ENCODE assay signal across 8 mouse cellular contexts in the genomic region with DNA sequence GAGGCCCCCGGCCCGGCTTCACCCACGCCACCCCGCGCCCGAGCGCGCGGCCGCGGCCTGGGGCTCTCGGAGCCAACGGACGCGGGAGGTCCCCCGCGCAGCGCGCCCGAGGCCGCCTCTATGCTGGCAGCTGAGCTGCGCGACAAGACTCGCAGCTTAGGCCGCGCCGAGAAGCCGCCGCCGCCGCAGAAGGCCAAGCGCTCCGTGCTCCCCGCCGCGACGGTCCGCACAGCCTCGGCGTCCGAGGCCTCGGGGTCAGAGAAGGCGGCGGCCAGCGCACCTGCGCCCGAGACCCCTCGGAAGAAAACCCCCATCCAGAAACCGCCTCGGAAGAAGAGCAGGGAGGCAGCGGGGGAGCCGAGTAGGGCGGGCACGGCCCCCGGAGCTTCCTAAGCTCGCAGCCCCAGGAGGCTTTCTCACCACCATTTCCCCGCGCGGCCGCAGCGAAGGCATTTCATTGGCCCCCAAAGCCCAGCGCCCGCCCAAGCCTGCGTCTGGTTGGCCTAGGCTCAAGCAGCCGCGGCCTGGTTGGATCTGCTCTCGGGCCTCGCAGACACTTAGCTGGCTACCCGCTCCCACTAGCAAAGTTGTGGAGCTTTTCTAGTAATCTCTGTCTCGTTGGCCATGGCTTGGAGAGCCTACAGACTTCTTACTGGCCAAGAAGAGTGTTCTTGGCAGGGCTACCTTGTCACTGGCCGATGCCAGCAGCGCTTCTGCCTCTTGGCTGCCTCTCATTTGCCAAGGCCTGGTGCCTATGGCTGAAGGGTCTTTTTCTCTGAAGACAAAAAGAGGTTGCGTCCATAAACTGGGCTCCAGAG. TPM values are rescaled to one million over a fixed set of nuclear protein-coding genes. Genes with fewer than 3 reads are reported as not detected.
A peak's percentile ranks its signal among the peaks of the same experiment; 100 is the strongest.
DNase-seq lines count a peak whose midpoint lies in the region; ATAC-seq lines count a peak whose summit lies in the region.

No protein-coding gene starts in this region.

- peaks cover 57% of the 10 kb centered on the region for H3K4me1 ChIP-seq in intestine, embryonic 16.5 days (ENCODE audit: control insufficient read depth, insufficient read depth, low read length)

- peak overlapping the region; percentile 97 for H3K4me2 ChIP-seq in intestine, embryonic 16.5 days (ENCODE audit: low read depth, low read length)

- H3K9me3 ChIP-seq in intestine, embryonic 16.5 days (ENCODE audit: control insufficient read depth, low read length), result no peaks in the 10 kb centered on the region

- peaks cover 37% of the 10 kb centered on the region for H3K27me3 ChIP-seq in intestine, embryonic 16.5 days (replicated peaks; ENCODE audit: control insufficient read depth, insufficient read depth, low read length)

- peaks cover 6% of the 10 kb centered on the region; the same call in 1 of the 2 replicates for H3K36me3 ChIP-seq in intestine, embryonic 16.5 days (ENCODE audit: control insufficient read depth, insufficient read depth, low read length)

- peak overlapping the region; percentile 45; the same call in 1 of the 2 replicates for H3K27ac ChIP-seq in intestine, embryonic 16.5 days (ENCODE audit: low read length)

- peak; percentile 83 for ATAC-seq in intestine, embryonic 16.5 days
- ATAC-seq in megakaryocyte-erythroid progenitor cell, adult 5-6 weeks (replicated peaks; ENCODE audit: low FRiP score, low TSS enrichment, poor library complexity, severe bottlenecking), result peak; percentile 78

- 8% methylated on average over 72 of the region's 73 CpGs for WGBS in intestine, embryonic 16.5 days

- intact Hi-C loops in left cerebral cortex, postnatal 14 days (cut with DNase I), result no loop called here

- H3K4me3 ChIP-seq in intestine, embryonic 16.5 days (ENCODE audit: low read length), result peak overlapping the region; percentile 55

- peak; percentile 77 for DNase-seq in adrenal gland, adult 8-10 months
- DNase-seq in embryo, embryonic 10.5 days (ENCODE audit: low spot score), result peak; percentile 95
- peak; percentile 81 to 87 for DNase-seq in gastrocnemius, postnatal 4 days (ENCODE audit: low spot score in 2 of 2)
- DNase-seq in left cerebral cortex, postnatal 14 days (ENCODE audit: low spot score in 2 of 2), result peak; percentile 86 to 90
- DNase-seq in right cerebral cortex, postnatal 25 days, result peak; percentile 91
- peak; percentile 70 to 85 for DNase-seq in urinary bladder, postnatal 4 days (ENCODE audit: low spot score in 2 of 2)

- H3K9ac ChIP-seq in intestine, embryonic 16.5 days (ENCODE audit: low read depth, low read length), result peak overlapping the region; percentile 72

RNA-seq across cellular contexts. Expression of a gene that starts 10.3 kb away (rescaled TPM):
- total RNA-seq in adrenal gland, adult 8-10 months (2022), result 10 to 100 TPM; 11.8 to 14.9 (median 13.1) TPM
- 10 to 100 TPM; 33.7 to 37.3 TPM for total RNA-seq in gastrocnemius, postnatal 4 days (2021)
- 4.4 and 5.7 TPM in 2 replicates for polyA plus RNA-seq in intestine, embryonic 16.5 days (2015; fragmentation: Nextera tagmentation; extraction: Ambion mirVana)
- 1 to 10 TPM; 3.8 to 4.5 TPM for total RNA-seq in left cerebral cortex, postnatal 14 days (2021)
- total RNA-seq in megakaryocyte-erythroid progenitor cell, adult 5-6 weeks (2014; fragmentation: Nextera tagmentation), result not detected in 2 replicates
- not detected in 2 replicates for total RNA-seq in megakaryocyte-erythroid progenitor cell, adult 5-6 weeks (2017)

RNA-seq across cellular contexts. Expression of a gene that starts 25.5 kb away (rescaled TPM):
- total RNA-seq in adrenal gland, adult 8-10 months (2022), result not detected
- total RNA-seq in gastrocnemius, postnatal 4 days (2021), result under 1 TPM in 1 of 2 experiments, not detected in 1; 0.25 TPM
- polyA plus RNA-seq in intestine, embryonic 16.5 days (2015; fragmentation: Nextera tagmentation; extraction: Ambion mirVana), result not detected in 2 replicates
- 1 to 10 TPM; 3.5 to 5.0 TPM for total RNA-seq in left cerebral cortex, postnatal 14 days (2021)
- not detected in 2 replicates for total RNA-seq in megakaryocyte-erythroid progenitor cell, adult 5-6 weeks (2014; fragmentation: Nextera tagmentation)
- not detected in 2 replicates for total RNA-seq in megakaryocyte-erythroid progenitor cell, adult 5-6 weeks (2017)

RNA-seq across cellular contexts. Expression of a gene that starts 30.8 kb away (rescaled TPM):
- total RNA-seq in adrenal gland, adult 8-10 months (2022), result 1 to 10 TPM in 3 of 4 experiments, under 1 TPM in 1; 0.94 to 3.6 (median 2.3) TPM
- under 1 TPM; 0.83 to 0.98 TPM for total RNA-seq in gastrocnemius, postnatal 4 days (2021)
- polyA plus RNA-seq in intestine, embryonic 16.5 days (2015; fragmentation: Nextera tagmentation; extraction: Ambion mirVana), result 1.1 and 1.2 TPM in 2 replicates
- 10 to 100 TPM; 11.7 to 14.6 TPM for total RNA-seq in left cerebral cortex, postnatal 14 days (2021)
- total RNA-seq in megakaryocyte-erythroid progenitor cell, adult 5-6 weeks (2014; fragmentation: Nextera tagmentation), result 3.5 and 6.9 TPM in 2 replicates
- 2.2 and 3.4 TPM in 2 replicates for total RNA-seq in megakaryocyte-erythroid progenitor cell, adult 5-6 weeks (2017)

RNA-seq across cellular contexts. Expression of a gene that starts 48.0 kb away (rescaled TPM):
- 10 to 100 TPM; 40.5 to 65.6 (median 50.8) TPM for total RNA-seq in adrenal gland, adult 8-10 months (2022)
- 10 to 100 TPM; 56.9 to 60.4 TPM for total RNA-seq in gastrocnemius, postnatal 4 days (2021)
- polyA plus RNA-seq in intestine, embryonic 16.5 days (2015; fragmentation: Nextera tagmentation; extraction: Ambion mirVana), result 56.5 and 59.2 TPM in 2 replicates
- total RNA-seq in left cerebral cortex, postnatal 14 days (2021), result 10 to 100 TPM; 93.6 to 98.8 TPM
- 34.5 and 35.6 TPM in 2 replicates for total RNA-seq in megakaryocyte-erythroid progenitor cell, adult 5-6 weeks (2014; fragmentation: Nextera tagmentation)
- total RNA-seq in megakaryocyte-erythroid progenitor cell, adult 5-6 weeks (2017), result 26.6 and 65.5 TPM in 2 replicates

Comparison
In these comparisons a context has a peak if more than half of its experiments do, and no peak if none do; other contexts are left out.
1. Peak in every context shown above with its lines: DNase-seq, ATAC-seq, H3K4me3 ChIP-seq and H3K27ac ChIP-seq.
2. RNA of a gene that starts 10.3 kb away (total RNA-seq): 33.7 to 37.3 TPM in gastrocnemius, postnatal 4 days, 11.8 to 14.9 TPM in adrenal gland, adult 8-10 months and 3.8 to 4.5 TPM in left cerebral cortex, postnatal 14 days; not detected in megakaryocyte-erythroid progenitor cell, adult 5-6 weeks; every median in the first group is over 4 times any median in the second.